Mouse (Mus musculus) forebrain, postnatal 0 days (tissue): ENCODE data around the gene Slc25a18. TPM values are rescaled to one million over a fixed set of nuclear protein-coding genes. Genes with fewer than 3 reads are reported as not detected.

Experiments
- ATAC-seq: fragments of 200-750 bp; cut with Nextera tagmentation; 2 replicates; pipeline ENCODE4 v1.8.0; 2017; ENCODE audit warnings: mild to moderate bottlenecking, moderate library complexity
- DNase-seq: peaks from one replicate; pipeline ENCODE4 v3.0.0-alpha.2; 2015
- H3K27ac ChIP-seq: fragments of 300-500 bp; sonication (generic); 2 replicates; pipeline ENCODE4 v1.5.1; 2014; ENCODE audit warnings: low read depth, mild to moderate bottlenecking, antibody characterized with exemption, low read length, moderate library complexity, mixed read lengths
- H3K27me3 ChIP-seq: fragments of 300-500 bp; sonication (generic); 2 replicates; pipeline ENCODE4 v1.6.1; 2014; ENCODE audit warnings: mild to moderate bottlenecking, low read length, mixed read lengths; ENCODE audit not compliant: insufficient read depth
- H3K36me3 ChIP-seq: fragments of 300-500 bp; sonication (generic); 2 replicates; pipeline ENCODE4 v1.6.1; 2014; ENCODE audit warnings: mild to moderate bottlenecking, moderate library complexity; ENCODE audit not compliant: insufficient read depth
- H3K4me1 ChIP-seq: fragments of 300-500 bp; sonication (generic); 2 replicates; pipeline ENCODE4 v1.6.1; 2014; ENCODE audit warnings: antibody characterized with exemption; ENCODE audit not compliant: insufficient read depth
- H3K4me2 ChIP-seq: fragments of 300-500 bp; sonication (generic); 2 replicates; pipeline ENCODE4 v1.6.1; 2014; ENCODE audit warnings: low read depth, mild to moderate bottlenecking, moderate library complexity
- H3K4me3 ChIP-seq: fragments of 300-500 bp; sonication (generic); 2 replicates; pipeline ENCODE4 v1.5.1; 2014; ENCODE audit warnings: low read depth, low read length, mixed read lengths
- H3K9ac ChIP-seq: fragments of 300-500 bp; sonication (generic); 2 replicates; pipeline ENCODE4 v1.6.1; 2014; ENCODE audit warnings: mild to moderate bottlenecking
- H3K9me3 ChIP-seq: fragments of 300-500 bp; sonication (generic); 2 replicates; pipeline ENCODE4 v1.6.1; 2016; ENCODE audit warnings: low read length
- CTCF ChIP-seq: sonication (generic); IDR thresholded peaks from 2 replicates; pipeline ENCODE4 v1.5.1; 2016; ENCODE audit warnings: antibody characterized with exemption, control low read depth, low read depth
- WGBS: fragments of 180-500 bp; shearing (Covaris S2); extraction: QIAGEN DNeasy Blood & Tissue Kit; methylation state at CpG from one replicate; pipeline ENCODE4 v1.1.7; 2014; 5-methylcytosine and 5-hydroxymethylcytosine counted together
- microRNA-seq, 2 experiments: library from miRNA; unstranded; fragments of <30 nt; microRNA quantifications; one replicate each; pipeline ENCODE4; 2016
- polyA plus RNA-seq: library from polyadenylated mRNA; unstranded; fragments of >200 nt; fragmentation: Nextera tagmentation; extraction: Ambion mirVana; gene quantifications from 2 replicates; pipeline ENCODE4 v1.2.1, GENCODE M21; 2015
- total RNA-seq: library from RNA; depleted of rRNA; stranded (reverse); fragments of >200 nt; gene quantifications from 2 replicates; pipeline ENCODE4 v1.2.3, GENCODE M21; 2014; rRNA removed

Gene Slc25a18
- total and polyA plus RNA-seq, 2 experiments from 2014 or later: 21.1 to 25.1 TPM

DNA sequence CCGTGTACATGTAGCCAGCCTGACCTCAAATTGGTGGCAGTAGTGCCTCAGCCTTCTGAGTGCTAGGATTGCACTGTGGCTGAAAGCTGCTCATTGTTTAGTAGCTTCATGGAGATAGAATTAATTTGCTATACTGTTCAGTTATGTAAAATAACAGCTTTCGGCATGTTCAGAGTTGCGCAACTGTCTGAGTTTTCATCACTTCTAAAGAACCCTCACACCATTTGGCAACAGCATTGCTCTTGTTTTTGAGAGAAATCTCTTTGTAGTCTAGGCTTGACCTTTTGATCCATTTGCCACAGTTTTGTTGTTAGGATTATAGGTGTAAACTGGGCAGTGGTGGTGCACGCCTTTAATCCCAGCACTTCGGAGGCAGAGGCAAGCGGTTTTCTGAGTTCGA is 66.9 kb downstream of the Slc25a18 start:
- 98% methylated on average over 7 of the region's 7 CpGs for WGBS
- Histone ChIP-seq H3K27me3 (no peaks in the 10 kb centered on the region), H3K4me1 (0 out of 2 replicates have a peak, but pooled peaks cover 5% of the 10 kb centered on the region), H3K36me3 (no peaks in the 10 kb centered on the region), H3K4me3 (no peak overlapping the region), H3K27ac (no peak overlapping the region), H3K9ac (no peak overlapping the region), H3K9me3 (no peaks in the 10 kb centered on the region), H3K4me2 (no peak overlapping the region)
- no peak for TF ChIP-seq CTCF
- DNase-seq (no peak), ATAC-seq (no peak)

DNA sequence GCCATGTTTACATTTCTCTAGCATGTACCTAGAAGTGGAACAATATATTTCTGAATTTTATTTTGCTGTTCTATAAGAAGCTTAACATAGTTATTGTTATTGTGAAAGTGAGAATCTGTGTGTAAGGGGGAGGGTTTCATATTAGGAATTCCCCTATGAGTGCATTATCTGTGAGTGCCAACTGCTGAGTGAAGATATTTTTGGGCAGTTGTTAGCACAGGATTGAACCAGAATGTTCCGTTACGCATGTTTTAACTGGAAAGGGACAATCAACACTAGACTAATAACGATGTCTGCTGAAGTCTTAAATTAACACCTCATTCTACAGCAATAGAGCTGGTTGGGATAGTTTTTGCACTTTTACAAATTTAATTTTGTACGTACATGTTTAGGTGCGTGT is 68.4 kb downstream of the Slc25a18 start:
- no peak overlapping the region for H3K4me2 ChIP-seq
- no peak overlapping the region for H3K9ac ChIP-seq
- 86% methylated on average over 5 of the region's 5 CpGs for WGBS
- TF ChIP-seq CTCF: no peak
- DNase-seq (no peak), ATAC-seq (no peak)
- H3K27me3 ChIP-seq: no peaks in the 10 kb centered on the region
- no peak overlapping the region for H3K27ac ChIP-seq
- H3K4me1 ChIP-seq: 0 out of 2 replicates have a peak, but pooled peaks cover 5% of the 10 kb centered on the region
- H3K36me3 ChIP-seq: no peaks in the 10 kb centered on the region
- H3K4me3 ChIP-seq: no peak overlapping the region
- no peaks in the 10 kb centered on the region for H3K9me3 ChIP-seq

Small RNA genes lying within 50 kb of the gene (microRNA-seq; reads per million reads assigned to microRNA genes)
- gene Gm25193: 0 reads per million in 2 experiments

Other genes starting within 250 kb of the Slc25a18 start
- gene Hdhd5, start 242.3 kb upstream of the Slc25a18 start, total RNA-seq: 27.8 and 29.9 TPM in 2 replicates
- 13.9 and 14.9 TPM in 2 replicates for gene Hdhd5, start 242.3 kb upstream of the Slc25a18 start, polyA plus RNA-seq
- 3.2 and 4.1 TPM in 2 replicates for gene Cecr2, start 107.2 kb upstream of the Slc25a18 start, total RNA-seq
- 0.96 and 1.1 TPM in 2 replicates for gene Cecr2, start 107.2 kb upstream of the Slc25a18 start, polyA plus RNA-seq
- gene Atp6v1e1, start 49.2 kb downstream of the Slc25a18 start, total RNA-seq: 292 and 341 TPM in 2 replicates
- gene Atp6v1e1, start 49.2 kb downstream of the Slc25a18 start, polyA plus RNA-seq: 312 and 333 TPM in 2 replicates
- 59.1 and 77.5 TPM in 2 replicates for gene Bcl2l13, start 62.6 kb downstream of the Slc25a18 start, total RNA-seq
- gene Bcl2l13, start 62.6 kb downstream of the Slc25a18 start, polyA plus RNA-seq: 20.6 and 21.4 TPM in 2 replicates
- gene Bid, start 143.3 kb downstream of the Slc25a18 start, total RNA-seq: 26.9 and 27.3 TPM in 2 replicates
- gene Bid, start 143.3 kb downstream of the Slc25a18 start, polyA plus RNA-seq: 38.4 and 44.9 TPM in 2 replicates